Comparison of ENCODE assay signal across 8 mouse cellular contexts in genomic region chr2:71367125-71367880, GRCm38 (mm10). TPM values are rescaled to one million over a fixed set of nuclear protein-coding genes. Genes with fewer than 3 reads are reported as not detected.
A peak's percentile ranks its signal among the peaks of the same experiment; 100 is the strongest.
DNase-seq lines count a peak whose midpoint lies in the region; ATAC-seq and TF ChIP-seq lines count a peak whose summit lies in the region.

Gene Slc25a12, minus strand, starts transcription at chr2:71367749.

- peak within 1 kb of the TSS; percentile 68 to 90 for H3K4me3 ChIP-seq in MEL (ENCODE audit: control insufficient read depth in 1 of 2, insufficient read depth in 1 of 2, low read depth in 2 of 2, low read length in 2 of 2)
- peak within 1 kb of the TSS; percentile 93 for H3K4me3 ChIP-seq in cerebellum, adult 2 months (replicated peaks; ENCODE audit: insufficient read depth, low read depth, low read length)
- peak within 1 kb of the TSS; percentile 93 for H3K4me3 ChIP-seq in forebrain, postnatal 0 days (ENCODE audit: low read depth, low read length)
- H3K4me3 ChIP-seq in layer of hippocampus, adult 2 months: peak within 1 kb of the TSS; percentile 94
- H3K4me3 ChIP-seq in lung, embryonic 14.5 days (ENCODE audit: low read depth, low read length): peak within 1 kb of the TSS; percentile 72

- H3K9ac ChIP-seq in MEL (ENCODE audit: control insufficient read depth, low read depth, low read length, poor library complexity, severe bottlenecking): peak within 1 kb of the TSS; percentile 78
- peak within 1 kb of the TSS; percentile 80 for H3K9ac ChIP-seq in forebrain, postnatal 0 days
- peak within 1 kb of the TSS; percentile 74 for H3K9ac ChIP-seq in lung, embryonic 14.5 days

- H3K9me3 ChIP-seq in MEL (replicated peaks; ENCODE audit: insufficient read depth, low read length): no peaks in the 10 kb centered on the region
- no peaks in the 10 kb centered on the region for H3K9me3 ChIP-seq in forebrain, postnatal 0 days (ENCODE audit: low read length)
- no peaks in the 10 kb centered on the region for H3K9me3 ChIP-seq in lung, embryonic 14.5 days (ENCODE audit: low read depth, low read length)

- no peaks in the 10 kb centered on the region for H3K27me3 ChIP-seq in MEL (ENCODE audit: control insufficient read depth in 1 of 2, insufficient read depth in 2 of 2, low read length in 2 of 2)
- no peaks in the 10 kb centered on the region for H3K27me3 ChIP-seq in cerebellum, adult 2 months (ENCODE audit: control insufficient read depth, insufficient read depth, low read length)
- no peaks in the 10 kb centered on the region for H3K27me3 ChIP-seq in forebrain, postnatal 0 days (ENCODE audit: insufficient read depth, low read length)
- no peaks in the 10 kb centered on the region for H3K27me3 ChIP-seq in lung, embryonic 14.5 days (ENCODE audit: insufficient read depth, low read length)

- peak within 1 kb of the TSS; percentile 73 for H3K4me2 ChIP-seq in forebrain, postnatal 0 days (ENCODE audit: low read depth)
- H3K4me2 ChIP-seq in lung, embryonic 14.5 days: peak within 1 kb of the TSS; percentile 79

- peak; percentile 19 to 75; a peak in 2 of 4 replicates for TF ChIP-seq POLR2A in MEL (IDR thresholded peaks at IDR 0.05; ENCODE audit: control insufficient read depth in 1 of 2, insufficient read depth in 1 of 2, low read depth in 1 of 2, low read length in 2 of 2, poor library complexity in 1 of 2)
- TF ChIP-seq POLR2A in cerebellum, adult 2 months (IDR thresholded peaks at IDR 0.05; ENCODE audit: borderline replicate concordance, insufficient read depth, low read length): peak; percentile 74

- no peak for TF ChIP-seq RAD21 in MEL (IDR thresholded peaks at IDR 0.05; ENCODE audit: low read depth, low read length)

- TF ChIP-seq CTCF in MEL (IDR thresholded peaks at IDR 0.05 in 2 of 3, conservative IDR thresholded peaks at IDR 0.05 in 1 of 3; ENCODE audit: control insufficient read depth in 1 of 3, insufficient read depth in 1 of 3, low read depth in 2 of 3, low read length in 3 of 3, poor library complexity in 1 of 3, severe bottlenecking in 1 of 3): no peak
- no peak for TF ChIP-seq CTCF in cerebellum, adult 2 months (IDR thresholded peaks at IDR 0.05; ENCODE audit: borderline replicate concordance, insufficient read depth, low read depth, low read length)
- no peak for TF ChIP-seq CTCF in forebrain, postnatal 0 days (IDR thresholded peaks at IDR 0.05; ENCODE audit: low read depth)
- no peak for TF ChIP-seq CTCF in layer of hippocampus, adult 2 months (conservative IDR thresholded peaks at IDR 0.05)
- no peak for TF ChIP-seq CTCF in lung, embryonic 14.5 days (IDR thresholded peaks at IDR 0.05; ENCODE audit: low read depth)

- peak; percentile 94 for ATAC-seq in forebrain, postnatal 0 days
- ATAC-seq in lung, embryonic 14.5 days (ENCODE audit: insufficient read depth): peak; percentile 95
- peak; percentile 86 for ATAC-seq in neutrophil, adult 5-6 weeks (ENCODE audit: extremely low read depth, insufficient number of reproducible peaks, low FRiP score, poor library complexity, severe bottlenecking)

- 0 out of 4 replicates have a peak, but pooled peaks of 1 of the 2 experiments have one; percentile 7 for TF ChIP-seq EP300 in MEL (IDR thresholded peaks at IDR 0.05; ENCODE audit: low read depth in 1 of 2, low read length in 2 of 2)

- H3K36me3 ChIP-seq in MEL (ENCODE audit: control insufficient read depth in 1 of 2, insufficient read depth in 2 of 2, low read length in 2 of 2): peaks cover 0 to 8% of the 10 kb centered on the region in 2 experiments; a peak in 2 of 4 replicates
- H3K36me3 ChIP-seq in forebrain, postnatal 0 days (ENCODE audit: insufficient read depth): no peaks in the 10 kb centered on the region
- no peaks in the 10 kb centered on the region for H3K36me3 ChIP-seq in lung, embryonic 14.5 days (ENCODE audit: insufficient read depth)

- DNase-seq in MEL (ENCODE audit: low read depth, low spot score): peak; percentile 94
- peak; percentile 87 to 88 for DNase-seq in cerebellum, adult 2 months
- peak; percentile 91 for DNase-seq in forebrain, postnatal 0 days
- peak; percentile 77 to 86 for DNase-seq in heart, postnatal 36 days
- peak; percentile 54 to 62 for DNase-seq in layer of hippocampus, adult 2 months (ENCODE audit: low spot score in 2 of 2)
- DNase-seq in lung, embryonic 14.5 days: peak; percentile 93
- peak; percentile 56 to 65 for DNase-seq in thymus, adult 18-20 months

- WGBS in cerebellum, adult 2 months: under 1% methylated on average over 57 of the region's 57 CpGs
- 2% methylated on average over 56 of the region's 57 CpGs for WGBS in forebrain, postnatal 0 days
- under 1% methylated on average over 57 of the region's 57 CpGs for WGBS in lung, embryonic 14.5 days

- intact Hi-C loops in heart, postnatal 36 days (cut with DNase I): loop anchor here (2.0 to 10.0 kb wide), 2 partner anchors 85 to 543 kb away; partner anchors contain the start of genes Metap1d and Tlk1

- H3K27ac ChIP-seq in MEL (ENCODE audit: control insufficient read depth, low read depth, low read length): peak within 1 kb of the TSS; percentile 76
- H3K27ac ChIP-seq in cerebellum, adult 2 months (ENCODE audit: insufficient read depth, low read length): peak within 1 kb of the TSS; percentile 86
- peak within 1 kb of the TSS; percentile 87 for H3K27ac ChIP-seq in forebrain, postnatal 0 days (ENCODE audit: low read depth, low read length)
- peak within 1 kb of the TSS; percentile 99 for H3K27ac ChIP-seq in layer of hippocampus, adult 2 months
- H3K27ac ChIP-seq in lung, embryonic 14.5 days (ENCODE audit: low read depth): peak within 1 kb of the TSS; percentile 63; the same call in 1 of the 2 replicates

- H3K79me2 ChIP-seq in MEL (ENCODE audit: control insufficient read depth, insufficient read depth, low read length, poor library complexity): no peaks in the 10 kb centered on the region

- H3K4me1 ChIP-seq in MEL (ENCODE audit: control insufficient read depth in 1 of 2, insufficient read depth in 2 of 2, low read length in 2 of 2): peaks cover 3 to 6% of the 10 kb centered on the region in 2 experiments; a peak in 2 of 4 replicates
- H3K4me1 ChIP-seq in cerebellum, adult 2 months (ENCODE audit: control insufficient read depth, insufficient read depth, low read length): no peaks in the 10 kb centered on the region
- H3K4me1 ChIP-seq in forebrain, postnatal 0 days (ENCODE audit: insufficient read depth): peaks cover 9% of the 10 kb centered on the region; the same call in 1 of the 2 replicates
- H3K4me1 ChIP-seq in lung, embryonic 14.5 days (ENCODE audit: insufficient read depth): peaks cover 3% of the 10 kb centered on the region; the same call in 1 of the 2 replicates

TF ChIP-seq in MEL, 35 proteins besides CTCF, POLR2A, EP300 and RAD21 (continues in another document):
- peak; percentile 53; the same call in 1 of the 2 replicates for TF ChIP-seq TCF12 (IDR thresholded peaks at IDR 0.05; ENCODE audit: low read depth, low read length)
- peak; percentile 72 for TF ChIP-seq NELFE (IDR thresholded peaks at IDR 0.05; ENCODE audit: low read depth, low read length)
- TF ChIP-seq UBTF (IDR thresholded peaks at IDR 0.05; ENCODE audit: borderline replicate concordance, insufficient read depth, low read depth, low read length): 0 out of 2 replicates have a peak, but pooled peaks have one; percentile 61
- peak; percentile 74 for TF ChIP-seq MXI1 (IDR thresholded peaks at IDR 0.05; ENCODE audit: low read depth, low read length)
- 0 out of 2 replicates have a peak, but pooled peaks have one; percentile 8 for TF ChIP-seq ELF1 (IDR thresholded peaks at IDR 0.05; ENCODE audit: low read depth, low read length)
- 0 out of 2 replicates have a peak, but pooled peaks have one; percentile 10 for TF ChIP-seq BHLHE40 (IDR thresholded peaks at IDR 0.05; ENCODE audit: borderline replicate concordance, low read depth, low read length)
- no peak for TF ChIP-seq RCOR1 (IDR thresholded peaks at IDR 0.05; ENCODE audit: low read depth, low read length)
- TF ChIP-seq SIN3A (IDR thresholded peaks at IDR 0.05; ENCODE audit: low read length): peak; percentile 41
- peak; percentile 80 for TF ChIP-seq ZMIZ1 (IDR thresholded peaks at IDR 0.05; ENCODE audit: low read depth, low read length)
- no peak for TF ChIP-seq TAL1 (IDR thresholded peaks at IDR 0.05; ENCODE audit: low read length)
- no peak for TF ChIP-seq MAFK (IDR thresholded peaks at IDR 0.05; ENCODE audit: borderline replicate concordance, low read depth, low read length)
- 0 out of 2 replicates have a peak, but pooled peaks have one; percentile 21 for TF ChIP-seq MAZ (IDR thresholded peaks at IDR 0.05; ENCODE audit: low read depth, low read length)
- TF ChIP-seq NRF1 (IDR thresholded peaks at IDR 0.05; ENCODE audit: insufficient read depth, low read depth, low read length, poor library complexity, severe bottlenecking): peak; percentile 54; the same call in 1 of the 2 replicates
- TF ChIP-seq ETS1 (IDR thresholded peaks at IDR 0.05; ENCODE audit: low read depth, low read length): peak; percentile 39; the same call in 1 of the 2 replicates
- TF ChIP-seq TBP (IDR thresholded peaks at IDR 0.05; ENCODE audit: low read depth, low read length): peak; percentile 50; the same call in 1 of the 2 replicates
- peak; percentile 45 for TF ChIP-seq CHD2 (IDR thresholded peaks at IDR 0.05; ENCODE audit: low read length)
- TF ChIP-seq ZKSCAN1 (IDR thresholded peaks at IDR 0.05; ENCODE audit: low read depth, low read length): no peak
- TF ChIP-seq POLR2AphosphoS2 (IDR thresholded peaks at IDR 0.05; ENCODE audit: low read length): peak; percentile 55; the same call in 1 of the 2 replicates
- TF ChIP-seq MYB (IDR thresholded peaks at IDR 0.05; ENCODE audit: low read depth, low read length): no peak
- no peak for TF ChIP-seq SMC3 (IDR thresholded peaks at IDR 0.05; ENCODE audit: low read depth, low read length)
- TF ChIP-seq GABPA (IDR thresholded peaks at IDR 0.05; ENCODE audit: low read depth, low read length): no peak
- 0 out of 2 replicates have a peak, but pooled peaks have one; percentile 75 for TF ChIP-seq CHD1 (IDR thresholded peaks at IDR 0.05; ENCODE audit: low read depth, low read length)
- peak; percentile 36 for TF ChIP-seq MAX (IDR thresholded peaks at IDR 0.05; ENCODE audit: low read length)

RNA-seq across cellular contexts. Expression of gene Slc25a12, which starts in this region (rescaled TPM):
- total RNA-seq in MEL (2012; rRNA removed): 63.2 and 67.4 TPM in 2 replicates
- 10 to 100 TPM in 1 of 2 experiments, not detected in 1; 98.6 TPM for polyA plus RNA-seq in MEL (2012; ENCODE audit: insufficient read depth in 1 of 2, insufficient read length in 2 of 2, low read depth in 1 of 2, low replicate concordance in 2 of 2, missing spikeins in 1 of 2)
- polyA plus RNA-seq in cerebellum, adult 2 months (2012; rRNA removed): 135 and 139 TPM in 2 replicates
- 94.7 and 116 TPM in 2 replicates for total RNA-seq in forebrain, postnatal 0 days (2014; rRNA removed)
- 78.8 and 106 TPM in 2 replicates for polyA plus RNA-seq in forebrain, postnatal 0 days (2015; fragmentation: Nextera tagmentation; extraction: Ambion mirVana)
- 100 to 1,000 TPM; 252 to 275 TPM for total RNA-seq in heart, postnatal 36 days (2021)
- total RNA-seq in layer of hippocampus, adult 2 months (2021): 100 to 1,000 TPM; 155 TPM
- 29.1 and 32.2 TPM in 2 replicates for polyA plus RNA-seq in lung, embryonic 14.5 days (2014; fragmentation: Nextera tagmentation; extraction: Ambion mirVana)
- 36.6 and 40.6 TPM in 2 replicates for total RNA-seq in neutrophil, adult 5-6 weeks (2017)

Comparison
In these comparisons a context has a peak if more than half of its experiments do, and no peak if none do; other contexts are left out.
1. Peak in every context shown above with its lines: DNase-seq, ATAC-seq, H3K4me3 ChIP-seq and H3K27ac ChIP-seq.